Mouse (Mus musculus): ENCODE results near the gene Orai1. TPM values are rescaled to one million over a fixed set of nuclear protein-coding genes. Genes with fewer than 3 reads are reported as not detected.

Orai1 gene
- total and polyA plus RNA-seq, 2 experiments from 2014 or later, result 21.2 to 23.9 TPM

DNA sequence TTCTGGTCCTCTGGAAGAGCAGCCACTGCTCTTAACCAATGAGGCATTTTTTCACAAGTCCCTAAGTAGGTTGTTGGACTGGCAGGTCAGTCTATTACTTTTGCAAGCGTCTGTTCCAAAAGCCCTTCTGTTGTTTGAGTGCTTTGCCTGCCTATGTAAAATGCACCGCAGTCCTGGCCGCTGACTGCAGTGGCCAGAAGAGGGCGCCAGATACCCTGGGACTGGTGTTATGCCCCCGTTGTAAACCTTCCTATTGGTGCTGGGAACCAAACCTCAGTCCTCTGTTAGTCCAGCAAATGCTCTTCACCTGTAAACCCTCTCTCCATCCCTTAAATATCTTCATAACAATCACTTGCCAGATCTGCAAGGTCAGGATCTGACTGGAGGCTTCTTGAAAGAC lies 36.9 kb downstream of the Orai1 start:
- 78% methylated on average over 5 of the region's 5 CpGs for WGBS
- ATAC-seq (ENCODE audit: insufficient read depth, low read depth), result no peak

DNA sequence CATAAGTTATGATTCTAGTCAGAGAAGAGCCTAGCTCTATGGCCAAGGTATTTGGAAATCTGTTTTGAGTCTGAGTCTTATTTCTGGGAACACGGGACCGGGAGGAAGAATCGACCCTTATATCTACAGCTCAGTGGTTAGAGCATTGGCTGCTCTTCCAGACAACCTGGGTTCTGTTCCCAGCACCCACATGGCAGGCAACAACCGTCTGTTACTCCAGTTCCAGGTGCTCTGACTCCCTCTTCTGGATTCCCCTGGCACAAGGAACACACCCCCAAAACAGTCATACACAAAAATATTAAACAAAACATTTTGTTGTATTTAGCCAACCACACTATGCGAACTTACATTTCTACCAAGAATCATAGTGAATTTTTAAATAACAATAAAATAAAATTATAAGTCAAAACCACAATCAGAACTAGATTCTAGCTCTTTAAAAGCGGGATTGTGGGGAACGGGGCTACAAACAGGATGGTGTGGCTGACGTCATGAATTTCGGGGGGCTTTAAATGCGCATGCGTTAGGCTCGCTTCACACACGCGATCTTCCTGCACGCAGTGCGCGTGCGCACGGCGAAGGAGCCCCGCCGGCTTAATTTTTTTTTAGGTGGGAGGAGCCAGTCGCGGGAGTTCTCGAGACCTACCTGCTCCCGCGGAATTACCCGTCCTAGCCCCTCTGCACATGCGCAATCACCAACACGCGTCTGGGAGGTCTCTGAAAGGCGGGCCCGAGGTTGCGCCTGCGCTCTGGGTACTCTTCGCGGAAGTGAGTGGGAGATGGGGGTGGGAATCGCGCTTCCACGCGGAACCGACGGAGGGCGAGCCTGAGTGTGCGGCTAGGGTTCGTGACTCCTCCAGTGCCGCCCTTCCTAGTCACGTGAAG lies 42.7 kb downstream of the Orai1 start:
- Histone ChIP-seq H3K27ac (ENCODE audit: low read depth) (peak overlapping the region; percentile 93), H3K9ac (replicated peaks; ENCODE audit: low read depth, low read length) (peak overlapping the region; percentile 48), H3K4me2 (ENCODE audit: low read depth, low read length) (peak overlapping the region; percentile 58), H3K9me3 (replicated peaks; ENCODE audit: control insufficient read depth, low read length) (no peaks in the 10 kb centered on the region), H3K36me3 (replicated peaks; ENCODE audit: control insufficient read depth, insufficient read depth, low read length) (no peaks in the 10 kb centered on the region), H3K27me3 (ENCODE audit: control insufficient read depth, insufficient read depth, low read length) (no peaks in the 10 kb centered on the region), H3K4me3 (ENCODE audit: low read depth, low read length) (peak overlapping the region; percentile 39), H3K4me1 (ENCODE audit: control insufficient read depth, insufficient read depth) (0 out of 2 replicates have a peak, but pooled peaks cover 8% of the 10 kb centered on the region)
- ATAC-seq (ENCODE audit: insufficient read depth, low read depth) (peak; percentile 95), DNase-seq (ENCODE audit: low spot score) (peak; percentile 100)
- TF ChIP-seq CTCF (IDR thresholded peaks at IDR 0.05; ENCODE audit: low read depth), result peak; percentile 35
- no peak; the same call in 1 of the 2 replicates for TF ChIP-seq EP300 (IDR thresholded peaks at IDR 0.05; ENCODE audit: low read depth)
- WGBS, result 8% methylated on average over 48 of the region's 48 CpGs

More for the DNA sequence above, 36.9 kb downstream of the Orai1 start:
- Histone ChIP-seq H3K4me3 (ENCODE audit: low read depth, low read length) (no peak overlapping the region), H3K9ac (replicated peaks; ENCODE audit: low read depth, low read length) (no peak overlapping the region), H3K9me3 (replicated peaks; ENCODE audit: control insufficient read depth, low read length) (no peaks in the 10 kb centered on the region; the same call in 1 of the 2 replicates), H3K4me2 (ENCODE audit: low read depth, low read length) (no peak overlapping the region), H3K27ac (ENCODE audit: low read depth) (no peak overlapping the region), H3K4me1 (ENCODE audit: control insufficient read depth, insufficient read depth) (no peaks in the 10 kb centered on the region), H3K36me3 (replicated peaks; ENCODE audit: control insufficient read depth, insufficient read depth, low read length) (no peaks in the 10 kb centered on the region), H3K27me3 (ENCODE audit: control insufficient read depth, insufficient read depth, low read length) (no peaks in the 10 kb centered on the region)
- no peak for DNase-seq (ENCODE audit: low spot score)
- no peak for TF ChIP-seq EP300 (IDR thresholded peaks at IDR 0.05; ENCODE audit: low read depth)
- no peak for TF ChIP-seq CTCF (IDR thresholded peaks at IDR 0.05; ENCODE audit: low read depth)

DNA sequence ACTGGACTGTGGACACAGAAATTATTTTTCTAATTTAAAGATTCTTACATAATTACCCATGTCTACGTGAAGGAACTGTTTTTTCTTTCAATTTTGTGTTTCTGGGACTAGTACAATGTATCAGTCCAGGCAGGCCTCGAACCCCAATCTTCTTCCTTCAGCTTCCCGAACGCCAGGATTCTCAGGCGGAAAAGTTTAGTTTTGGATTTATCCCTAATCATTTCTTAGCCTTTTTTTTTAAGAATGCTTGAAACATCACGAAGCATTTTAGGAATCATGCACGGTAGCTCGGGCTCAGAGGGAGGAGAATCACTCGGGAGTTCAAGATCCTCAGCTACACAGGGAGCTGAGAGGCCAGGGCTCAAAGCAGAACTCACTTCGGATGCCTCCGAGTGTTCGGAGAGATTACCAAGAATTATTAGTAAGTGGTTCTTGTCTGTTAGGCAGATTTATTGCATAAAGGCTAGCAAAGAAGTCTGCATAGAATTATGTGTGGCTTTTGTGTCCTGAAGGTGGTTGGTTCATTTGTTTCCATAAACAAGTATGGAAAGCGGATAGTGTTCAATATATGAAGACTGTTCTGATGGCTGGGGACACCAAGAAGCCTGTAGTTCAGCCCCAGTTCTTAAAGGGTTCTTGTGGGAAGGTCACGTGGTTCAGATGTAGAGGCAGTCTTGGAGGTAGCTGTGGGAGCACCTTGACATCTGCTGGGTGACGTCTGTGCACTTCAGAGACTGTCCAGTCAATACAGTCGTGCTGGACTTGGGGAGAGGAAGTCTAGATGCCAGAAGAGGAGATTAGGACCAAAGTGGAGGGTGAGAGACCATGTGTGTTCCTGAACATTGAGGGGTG lies 43.6 kb downstream of the Orai1 start:
- Histone ChIP-seq H3K4me1 (ENCODE audit: control insufficient read depth, insufficient read depth) (0 out of 2 replicates have a peak, but pooled peaks cover 8% of the 10 kb centered on the region), H3K9me3 (replicated peaks; ENCODE audit: control insufficient read depth, low read length) (no peaks in the 10 kb centered on the region), H3K4me3 (ENCODE audit: low read depth, low read length) (peak overlapping the region; percentile 39), H3K9ac (replicated peaks; ENCODE audit: low read depth, low read length) (peak overlapping the region; percentile 48), H3K27me3 (ENCODE audit: control insufficient read depth, insufficient read depth, low read length) (no peaks in the 10 kb centered on the region), H3K27ac (ENCODE audit: low read depth) (peak overlapping the region; percentile 93), H3K4me2 (ENCODE audit: low read depth, low read length) (peak overlapping the region; percentile 58), H3K36me3 (replicated peaks; ENCODE audit: control insufficient read depth, insufficient read depth, low read length) (no peaks in the 10 kb centered on the region)
- DNase-seq (ENCODE audit: low spot score) (no peak), ATAC-seq (ENCODE audit: insufficient read depth, low read depth) (no peak)
- no peak for TF ChIP-seq EP300 (IDR thresholded peaks at IDR 0.05; ENCODE audit: low read depth)
- no peak for TF ChIP-seq CTCF (IDR thresholded peaks at IDR 0.05; ENCODE audit: low read depth)
- 29% methylated on average over 16 of the region's 16 CpGs for WGBS

DNA sequence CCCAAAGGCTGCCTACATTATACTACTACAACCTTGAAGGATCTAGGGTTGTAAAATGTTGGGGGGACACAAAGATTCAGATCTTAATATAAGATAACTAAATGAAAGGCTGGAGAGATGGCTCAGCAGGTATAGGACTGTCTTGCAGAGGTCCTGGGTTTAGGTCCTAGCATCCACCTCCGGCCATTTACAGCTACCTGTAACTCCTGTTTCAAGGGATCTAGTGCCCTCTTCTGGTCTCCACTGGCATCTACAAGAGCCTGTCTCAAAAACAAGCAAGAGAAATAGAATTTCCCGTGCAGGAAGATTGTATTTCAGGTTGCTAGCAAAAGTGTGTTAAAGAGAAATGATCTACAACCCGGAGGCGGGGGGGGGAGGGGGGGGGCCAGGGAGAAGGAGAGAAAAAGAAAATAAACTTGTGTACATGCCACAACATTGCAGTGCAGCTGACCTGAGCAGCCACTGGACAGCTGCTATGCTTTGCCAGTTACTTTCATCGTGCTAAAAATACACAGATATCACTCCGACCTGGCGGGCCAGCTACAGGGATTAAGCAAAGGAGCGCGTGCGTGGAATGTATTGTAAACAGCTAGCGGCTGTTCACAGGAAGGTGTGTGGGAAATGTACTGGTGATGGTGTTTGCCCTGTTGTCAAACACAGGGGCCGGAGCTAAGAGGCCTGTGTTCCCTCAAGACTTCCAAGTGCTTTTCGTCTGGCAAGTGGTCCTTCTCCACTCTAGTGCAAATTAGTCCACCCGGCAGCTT lies 45.1 kb downstream of the Orai1 start:
- peak; percentile 59 for ATAC-seq (ENCODE audit: insufficient read depth, low read depth)
- Histone ChIP-seq H3K27me3 (ENCODE audit: control insufficient read depth, insufficient read depth, low read length) (no peaks in the 10 kb centered on the region), H3K4me3 (ENCODE audit: low read depth, low read length) (peak overlapping the region; percentile 27), H3K4me1 (ENCODE audit: control insufficient read depth, insufficient read depth) (0 out of 2 replicates have a peak, but pooled peaks cover 8% of the 10 kb centered on the region), H3K9ac (replicated peaks; ENCODE audit: low read depth, low read length) (no peak overlapping the region; the same call in 1 of the 2 replicates), H3K9me3 (replicated peaks; ENCODE audit: control insufficient read depth, low read length) (no peaks in the 10 kb centered on the region), H3K27ac (ENCODE audit: low read depth) (peak overlapping the region; percentile 93), H3K36me3 (replicated peaks; ENCODE audit: control insufficient read depth, insufficient read depth, low read length) (no peaks in the 10 kb centered on the region), H3K4me2 (ENCODE audit: low read depth, low read length) (peak overlapping the region; percentile 45)
- TF ChIP-seq EP300 (IDR thresholded peaks at IDR 0.05; ENCODE audit: low read depth), result no peak
- TF ChIP-seq CTCF (IDR thresholded peaks at IDR 0.05; ENCODE audit: low read depth), result peak; percentile 66
- WGBS, result 7% methylated on average over 14 of the region's 14 CpGs
- peak; percentile 77 for DNase-seq (ENCODE audit: low spot score)
